Mouse (Mus musculus): ENCODE measurements around the gene Mrps35. TPM values are rescaled to one million over a fixed set of nuclear protein-coding genes. Genes with fewer than 3 reads are reported as not detected.
A peak's percentile ranks its signal among the peaks of the same experiment; 100 is the strongest.

The Mrps35 gene
- polyA plus RNA-seq, 1 experiment from 2014 or later = 78.5 TPM

GRCm38 (mm10) chr6:147105529-147105928 is 63.0 kb downstream of the Mrps35 start:
- H3K27ac ChIP-seq (ENCODE audit: low read length) = no peak overlapping the region
- H3K4me3 ChIP-seq (replicated peaks; ENCODE audit: low read length) = no peak overlapping the region
- no peak overlapping the region for H3K9ac ChIP-seq (replicated peaks; ENCODE audit: low read depth, low read length)
- no peaks in the 10 kb centered on the region for H3K27me3 ChIP-seq (replicated peaks; ENCODE audit: control insufficient read depth, insufficient read depth, low read length)
- no peaks in the 10 kb centered on the region for H3K9me3 ChIP-seq (ENCODE audit: control insufficient read depth, low read length)
- ATAC-seq = no peak
- 100% methylated on average over 1 of the region's 1 CpGs for WGBS
- H3K4me1 ChIP-seq (replicated peaks; ENCODE audit: control insufficient read depth, insufficient read depth, low read length) = no peaks in the 10 kb centered on the region
- peaks cover 14% of the 10 kb centered on the region for H3K36me3 ChIP-seq (ENCODE audit: control insufficient read depth, insufficient read depth)
- no peak overlapping the region for H3K4me2 ChIP-seq (ENCODE audit: low read length)

DNA sequence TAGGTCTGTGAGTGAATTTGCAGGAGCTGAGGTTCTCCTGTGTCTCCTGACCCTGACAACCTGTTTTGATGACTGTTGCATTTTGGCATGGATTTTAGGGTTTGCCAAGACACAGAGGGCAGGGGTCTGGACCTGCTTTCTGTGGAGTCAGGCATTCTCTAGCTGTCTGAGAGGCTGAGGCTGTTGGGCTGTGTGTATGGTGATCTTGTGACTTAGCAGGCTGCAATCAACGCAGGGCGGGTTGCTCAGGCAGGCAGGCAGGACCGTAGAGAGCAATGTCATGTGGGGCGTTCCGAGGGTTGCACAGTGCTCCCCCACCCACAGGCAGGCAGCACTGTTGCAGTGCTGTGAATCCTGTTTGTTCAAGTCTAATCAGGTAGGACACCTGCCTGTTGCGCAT is 64.2 kb downstream of the Mrps35 start:
- H3K4me2 ChIP-seq (ENCODE audit: low read length) = no peak overlapping the region
- no peak overlapping the region for H3K27ac ChIP-seq (ENCODE audit: low read length)
- H3K9me3 ChIP-seq (ENCODE audit: control insufficient read depth, low read length) = no peaks in the 10 kb centered on the region
- no peak overlapping the region for H3K9ac ChIP-seq (replicated peaks; ENCODE audit: low read depth, low read length)
- H3K4me1 ChIP-seq (replicated peaks; ENCODE audit: control insufficient read depth, insufficient read depth, low read length) = no peaks in the 10 kb centered on the region
- H3K36me3 ChIP-seq (ENCODE audit: control insufficient read depth, insufficient read depth) = peaks cover 14% of the 10 kb centered on the region
- H3K4me3 ChIP-seq (replicated peaks; ENCODE audit: low read length) = no peak overlapping the region
- ATAC-seq = no peak
- WGBS = 96% methylated on average over 6 of the region's 6 CpGs
- H3K27me3 ChIP-seq (replicated peaks; ENCODE audit: control insufficient read depth, insufficient read depth, low read length) = no peaks in the 10 kb centered on the region

- no peak overlapping the region for H3K9ac ChIP-seq (replicated peaks; ENCODE audit: low read depth, low read length)
- no peak overlapping the region for H3K4me3 ChIP-seq (replicated peaks; ENCODE audit: low read length)
- no peak overlapping the region for H3K27ac ChIP-seq (ENCODE audit: low read length)
- no peak overlapping the region for H3K4me2 ChIP-seq (ENCODE audit: low read length)
- H3K36me3 ChIP-seq (ENCODE audit: control insufficient read depth, insufficient read depth) = peaks cover 14% of the 10 kb centered on the region
- no peaks in the 10 kb centered on the region for H3K9me3 ChIP-seq (ENCODE audit: control insufficient read depth, low read length)
- no peaks in the 10 kb centered on the region for H3K4me1 ChIP-seq (replicated peaks; ENCODE audit: control insufficient read depth, insufficient read depth, low read length)
- H3K27me3 ChIP-seq (replicated peaks; ENCODE audit: control insufficient read depth, insufficient read depth, low read length) = no peaks in the 10 kb centered on the region
- WGBS = 86% methylated on average over 7 of the region's 7 CpGs
- ATAC-seq = no peak
Observed at GRCm38 (mm10) chr6:147109283-147109682, 66.7 kb downstream of the Mrps35 start.

GRCm38 (mm10) chr6:147116579-147116978 is 74.0 kb downstream of the Mrps35 start:
- no peaks in the 10 kb centered on the region for H3K36me3 ChIP-seq (ENCODE audit: control insufficient read depth, insufficient read depth)
- H3K9me3 ChIP-seq (ENCODE audit: control insufficient read depth, low read length) = no peaks in the 10 kb centered on the region
- peak; percentile 81 for ATAC-seq
- no peaks in the 10 kb centered on the region for H3K27me3 ChIP-seq (replicated peaks; ENCODE audit: control insufficient read depth, insufficient read depth, low read length)
- H3K4me3 ChIP-seq (replicated peaks; ENCODE audit: low read length) = no peak overlapping the region
- 8% methylated on average over 10 of the region's 10 CpGs for WGBS
- H3K27ac ChIP-seq (ENCODE audit: low read length) = no peak overlapping the region
- H3K4me2 ChIP-seq (ENCODE audit: low read length) = no peak overlapping the region
- no peak overlapping the region for H3K9ac ChIP-seq (replicated peaks; ENCODE audit: low read depth, low read length)
- H3K4me1 ChIP-seq (replicated peaks; ENCODE audit: control insufficient read depth, insufficient read depth, low read length) = no peaks in the 10 kb centered on the region

- WGBS = 94% methylated on average over 7 of the region's 7 CpGs
- H3K4me1 ChIP-seq (replicated peaks; ENCODE audit: control insufficient read depth, insufficient read depth, low read length) = no peaks in the 10 kb centered on the region
- no peak overlapping the region for H3K27ac ChIP-seq (ENCODE audit: low read length)
- H3K36me3 ChIP-seq (ENCODE audit: control insufficient read depth, insufficient read depth) = no peaks in the 10 kb centered on the region
- no peak overlapping the region for H3K9ac ChIP-seq (replicated peaks; ENCODE audit: low read depth, low read length)
- H3K4me3 ChIP-seq (replicated peaks; ENCODE audit: low read length) = no peak overlapping the region
- no peak for ATAC-seq
- no peaks in the 10 kb centered on the region for H3K9me3 ChIP-seq (ENCODE audit: control insufficient read depth, low read length)
- no peaks in the 10 kb centered on the region for H3K27me3 ChIP-seq (replicated peaks; ENCODE audit: control insufficient read depth, insufficient read depth, low read length)
- no peak overlapping the region for H3K4me2 ChIP-seq (ENCODE audit: low read length)
Observed at GRCm38 (mm10) chr6:147117764-147118163, 75.2 kb downstream of the Mrps35 start.

- WGBS = 94% methylated on average over 3 of the region's 3 CpGs
- Histone ChIP-seq H3K4me2 (ENCODE audit: low read length) (no peak overlapping the region), H3K27me3 (replicated peaks; ENCODE audit: control insufficient read depth, insufficient read depth, low read length) (no peaks in the 10 kb centered on the region), H3K4me1 (replicated peaks; ENCODE audit: control insufficient read depth, insufficient read depth, low read length) (no peaks in the 10 kb centered on the region), H3K9ac (replicated peaks; ENCODE audit: low read depth, low read length) (no peak overlapping the region), H3K36me3 (ENCODE audit: control insufficient read depth, insufficient read depth) (no peaks in the 10 kb centered on the region), H3K9me3 (ENCODE audit: control insufficient read depth, low read length) (no peaks in the 10 kb centered on the region), H3K27ac (ENCODE audit: low read length) (no peak overlapping the region), H3K4me3 (replicated peaks; ENCODE audit: low read length) (no peak overlapping the region)
- ATAC-seq = no peak
Observed at GRCm38 (mm10) chr6:147118190-147118589, 75.6 kb downstream of the Mrps35 start.

- Histone ChIP-seq H3K4me2 (ENCODE audit: low read length) (no peak overlapping the region), H3K4me3 (replicated peaks; ENCODE audit: low read length) (no peak overlapping the region), H3K9ac (replicated peaks; ENCODE audit: low read depth, low read length) (no peak overlapping the region), H3K9me3 (ENCODE audit: control insufficient read depth, low read length) (no peaks in the 10 kb centered on the region), H3K4me1 (replicated peaks; ENCODE audit: control insufficient read depth, insufficient read depth, low read length) (no peaks in the 10 kb centered on the region), H3K36me3 (ENCODE audit: control insufficient read depth, insufficient read depth) (no peaks in the 10 kb centered on the region), H3K27me3 (replicated peaks; ENCODE audit: control insufficient read depth, insufficient read depth, low read length) (no peaks in the 10 kb centered on the region), H3K27ac (ENCODE audit: low read length) (no peak overlapping the region)
- WGBS = 53% methylated on average over 6 of the region's 6 CpGs
- ATAC-seq = no peak
Observed at GRCm38 (mm10) chr6:147121320-147121719, 78.8 kb downstream of the Mrps35 start.

Other genes starting within 250 kb of the Mrps35 start
- 3.1 and 5.1 TPM in 2 replicates for gene Arntl2, start 246.7 kb upstream of the Mrps35 start, polyA plus RNA-seq (2015; fragmentation: Nextera tagmentation; extraction: Ambion mirVana)
- gene Smco2, start 192.7 kb upstream of the Mrps35 start, polyA plus RNA-seq (2015; fragmentation: Nextera tagmentation; extraction: Ambion mirVana) = not detected in 2 replicates
- gene Ppfibp1, start 154.3 kb upstream of the Mrps35 start, polyA plus RNA-seq (2015; fragmentation: Nextera tagmentation; extraction: Ambion mirVana) = 17.8 and 21.4 TPM in 2 replicates
- gene 1700034J05Rik, start 88.3 kb upstream of the Mrps35 start, polyA plus RNA-seq (2015; fragmentation: Nextera tagmentation; extraction: Ambion mirVana) = not detected in 2 replicates
- 0.34 and 1.1 TPM in 2 replicates for gene Rep15, start 10.2 kb upstream of the Mrps35 start, polyA plus RNA-seq (2015; fragmentation: Nextera tagmentation; extraction: Ambion mirVana)
- gene Mansc4, start 44.3 kb downstream of the Mrps35 start, polyA plus RNA-seq (2015; fragmentation: Nextera tagmentation; extraction: Ambion mirVana) = 0.73 and 1.1 TPM in 2 replicates
- gene Klhl42, start 48.6 kb downstream of the Mrps35 start, polyA plus RNA-seq (2015; fragmentation: Nextera tagmentation; extraction: Ambion mirVana) = 6.5 and 6.8 TPM in 2 replicates
- 1.1 and 1.2 TPM in 2 replicates for gene Pthlh, start 221.4 kb downstream of the Mrps35 start, polyA plus RNA-seq (2015; fragmentation: Nextera tagmentation; extraction: Ambion mirVana)